Mouse (Mus musculus) neural tube, postnatal 0 days (tissue): Measurements from ENCODE around the gene 1700074P13Rik. TPM values are rescaled to one million over a fixed set of nuclear protein-coding genes. Genes with fewer than 3 reads are reported as not detected.

Source experiments
- polyA plus RNA-seq: library from polyadenylated mRNA; unstranded; fragments of >200 nt; fragmentation: Nextera tagmentation; extraction: Ambion mirVana; gene quantifications from 2 replicates; pipeline ENCODE4 v1.2.1, GENCODE M21; 2015

Gene 1700074P13Rik
- polyA plus RNA-seq = not detected in 2 replicates

GRCm38 (mm10) chr6:40940457-40940856 lies at the start of gene 1700074P13Rik:
Gene 1700074P13Rik, minus strand, starts transcription at chr6:40940557.

GRCm38 (mm10) chr6:40964454-40964853 lies 24.1 kb upstream of the 1700074P13Rik start, which contains the start of gene 1810009J06Rik:
Gene 1810009J06Rik, plus strand, starts transcription at chr6:40964754.

GRCm38 (mm10) chr6:40951770-40952169 lies 11.4 kb upstream of the 1700074P13Rik start, which contains the start of gene Gm4744:
Gene Gm4744, minus strand, starts transcription at chr6:40951870.

GRCm38 (mm10) chr6:40900287-40900686 lies 40.1 kb downstream of the 1700074P13Rik start, which contains the start of gene Prss58:
Gene Prss58, minus strand, starts transcription at chr6:40900387.

GRCm38 (mm10) chr6:40887394-40887793 lies 53.0 kb downstream of the 1700074P13Rik start, which contains the start of gene Moxd2:
Gene Moxd2, minus strand, starts transcription at chr6:40887494.

Other genes starting within 250 kb of the 1700074P13Rik start
- gene Moxd2, start 53.1 kb downstream of the 1700074P13Rik start, polyA plus RNA-seq = not detected in 2 replicates
- not detected in 2 replicates for gene Prss58, start 40.2 kb downstream of the 1700074P13Rik start, polyA plus RNA-seq
- not detected in 2 replicates for gene Gm4744, start 11.3 kb upstream of the 1700074P13Rik start, polyA plus RNA-seq
- not detected in 2 replicates for gene 1810009J06Rik, start 24.2 kb upstream of the 1700074P13Rik start, polyA plus RNA-seq
- not detected in 2 replicates for gene Gm2663, start 58.9 kb upstream of the 1700074P13Rik start, polyA plus RNA-seq
- gene 2210010C04Rik, start 95.0 kb upstream of the 1700074P13Rik start, polyA plus RNA-seq = not detected in 2 replicates